Mouse (Mus musculus): ENCODE measurements at regions not wholly inside any gene's neighbourhood (a gene's known extent, or its start where the extent isn't known, plus 50 kb on each side); places are given as distances from the start of the nearest gene placed in this dataset.

GRCm38 (mm10) chr3:84356690-84357014, 50.0 kb upstream of the Trim2 start:
- H3K4me2 ChIP-seq = no peak overlapping the region
- no peak overlapping the region for H3K27ac ChIP-seq (replicated peaks)
- 73% methylated on average over 8 of the region's 8 CpGs for WGBS (ENCODE audit: insufficient replicate concordance)
- H3K9me3 ChIP-seq (replicated peaks) = no peaks in the 10 kb centered on the region
- H3K9ac ChIP-seq = no peak overlapping the region
- peaks cover 37% of the 10 kb centered on the region for H3K4me1 ChIP-seq (replicated peaks)
- ATAC-seq (ENCODE audit: insufficient read depth) = no peak
- H3K27me3 ChIP-seq = no peaks in the 10 kb centered on the region
- H3K4me3 ChIP-seq (replicated peaks) = no peak overlapping the region
- H3K36me3 ChIP-seq (replicated peaks) = no peaks in the 10 kb centered on the region

Measured in liver, embryonic 15.5 days (tissue).